Mouse (Mus musculus) neural tube, embryonic 14.5 days (tissue): ENCODE data around the gene Gm20388. TPM values are rescaled to one million over a fixed set of nuclear protein-coding genes. Genes with fewer than 3 reads are reported as not detected.
A peak's percentile ranks its signal among the peaks of the same experiment; 100 is the strongest.

Experiments
- ATAC-seq: fragments of 200-750 bp; cut with Nextera tagmentation; 2 replicates; pipeline ENCODE4 v1.8.0; 2017; ENCODE audit warnings: low read depth, mild to moderate bottlenecking, moderate TSS enrichment, moderate library complexity
- H3K27ac ChIP-seq: fragments of 300-500 bp; sonication (generic); 2 replicates; pipeline ENCODE4 v1.5.1; 2014; ENCODE audit warnings: low read depth, mild to moderate bottlenecking, control low read depth, low read length, moderate library complexity, mixed read lengths
- H3K27me3 ChIP-seq: fragments of 300-500 bp; sonication (generic); 2 replicates; pipeline ENCODE4 v1.6.1; 2014; ENCODE audit warnings: low read length; ENCODE audit not compliant: control insufficient read depth, insufficient read depth
- H3K36me3 ChIP-seq: fragments of 300-500 bp; sonication (generic); 2 replicates; pipeline ENCODE4 v1.6.1; 2014; ENCODE audit warnings: low read length, mixed read lengths; ENCODE audit not compliant: control insufficient read depth, insufficient read depth
- H3K4me1 ChIP-seq: fragments of 300-500 bp; sonication (generic); 2 replicates; pipeline ENCODE4 v1.6.1; 2014; ENCODE audit warnings: low read length; ENCODE audit not compliant: control insufficient read depth, insufficient read depth
- H3K4me2 ChIP-seq: fragments of 300-500 bp; sonication (generic); 2 replicates; pipeline ENCODE4 v1.6.1; 2014; ENCODE audit warnings: mild to moderate bottlenecking, low read depth, low read length, control low read depth
- H3K4me3 ChIP-seq: fragments of 300-500 bp; sonication (generic); 2 replicates; pipeline ENCODE4 v1.5.1; 2014; ENCODE audit warnings: low read depth, low read length, control low read depth, mixed read lengths
- H3K9ac ChIP-seq: fragments of 300-500 bp; sonication (generic); replicated peaks from 2 replicates; pipeline ENCODE4 v1.6.1; 2014; ENCODE audit warnings: low read depth, mild to moderate bottlenecking, control low read depth, low read length, mixed read lengths
- H3K9me3 ChIP-seq: fragments of 300-500 bp; sonication (generic); 2 replicates; pipeline ENCODE4 v1.6.1; 2016; ENCODE audit warnings: low read length; ENCODE audit not compliant: control insufficient read depth
- WGBS: fragments of 180-500 bp; shearing (Covaris S2); extraction: QIAGEN DNeasy Blood & Tissue Kit; methylation state at CpG from one replicate; pipeline ENCODE4 v1.1.7; 2014; 5-methylcytosine and 5-hydroxymethylcytosine counted together
- polyA plus RNA-seq: library from polyadenylated mRNA; unstranded; fragments of >200 nt; fragmentation: Nextera tagmentation; extraction: Ambion mirVana; gene quantifications from 2 replicates; pipeline ENCODE4 v1.2.1, GENCODE M21; 2014

Gm20388 gene
- polyA plus RNA-seq, 1 experiment from 2014 or later = 10.3 TPM

- Histone ChIP-seq H3K27me3 (no peaks in the 10 kb centered on the region), H3K27ac (no peak overlapping the region), H3K36me3 (no peaks in the 10 kb centered on the region), H3K4me3 (no peak overlapping the region), H3K4me2 (no peak overlapping the region), H3K4me1 (no peaks in the 10 kb centered on the region), H3K9ac (no peak overlapping the region), H3K9me3 (no peaks in the 10 kb centered on the region)
- ATAC-seq = no peak
- WGBS = 92% methylated on average over 19 of the region's 19 CpGs
These were observed 3909.3 kb downstream of the Gm20388 start for GRCm38 (mm10) chr8:123819683-123820610.

DNA sequence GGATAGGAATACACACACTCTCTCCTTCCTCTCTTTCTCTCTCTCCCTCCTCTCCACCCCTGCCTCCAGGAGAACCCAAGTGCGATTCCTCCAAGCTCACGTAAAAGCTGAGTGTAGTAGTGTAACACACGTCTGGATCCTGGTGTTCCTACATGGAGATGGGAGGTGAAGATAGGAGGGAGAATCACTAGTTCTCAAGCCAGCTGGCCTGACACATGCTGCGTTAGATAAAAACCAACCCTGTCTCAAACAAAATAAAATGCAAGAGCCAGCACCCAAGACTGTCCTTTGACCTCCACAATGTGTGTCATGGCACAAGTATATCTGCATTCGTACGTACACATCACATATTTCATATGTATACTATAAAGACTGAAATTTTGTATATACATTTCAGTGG lies 3910.1 kb downstream of the Gm20388 start:
- H3K27ac ChIP-seq = no peak overlapping the region
- H3K36me3 ChIP-seq = no peaks in the 10 kb centered on the region
- no peaks in the 10 kb centered on the region for H3K4me1 ChIP-seq
- WGBS = 95% methylated on average over 6 of the region's 6 CpGs
- no peak for ATAC-seq
- H3K9ac ChIP-seq = no peak overlapping the region
- no peak overlapping the region for H3K4me2 ChIP-seq
- H3K9me3 ChIP-seq = no peaks in the 10 kb centered on the region
- no peaks in the 10 kb centered on the region for H3K27me3 ChIP-seq
- H3K4me3 ChIP-seq = no peak overlapping the region

DNA sequence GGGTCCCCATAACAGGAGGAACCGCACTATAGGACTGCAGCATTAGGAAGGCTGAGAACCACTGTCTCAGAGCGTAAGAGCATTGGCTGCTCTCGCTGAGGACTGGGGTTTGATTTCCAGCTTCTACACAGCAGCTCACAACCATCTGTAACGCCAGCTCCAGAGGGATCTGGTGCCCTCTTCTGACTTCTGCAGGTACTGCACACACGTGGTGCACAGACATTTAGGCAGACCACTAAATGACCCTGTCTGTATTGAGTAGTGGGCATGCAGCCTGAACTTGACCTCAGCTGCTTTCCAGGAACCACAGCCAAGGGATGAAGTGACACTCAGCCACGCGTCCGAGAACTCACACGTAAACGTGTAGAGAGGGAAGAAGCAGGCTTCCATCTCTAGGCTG lies 3912.5 kb downstream of the Gm20388 start:
- Histone ChIP-seq H3K36me3 (peaks cover 7% of the 10 kb centered on the region), H3K9ac (no peak overlapping the region), H3K9me3 (no peaks in the 10 kb centered on the region), H3K4me2 (no peak overlapping the region), H3K4me3 (no peak overlapping the region), H3K4me1 (no peaks in the 10 kb centered on the region), H3K27ac (no peak overlapping the region), H3K27me3 (no peaks in the 10 kb centered on the region)
- no peak for ATAC-seq
- WGBS = 97% methylated on average over 10 of the region's 10 CpGs

DNA sequence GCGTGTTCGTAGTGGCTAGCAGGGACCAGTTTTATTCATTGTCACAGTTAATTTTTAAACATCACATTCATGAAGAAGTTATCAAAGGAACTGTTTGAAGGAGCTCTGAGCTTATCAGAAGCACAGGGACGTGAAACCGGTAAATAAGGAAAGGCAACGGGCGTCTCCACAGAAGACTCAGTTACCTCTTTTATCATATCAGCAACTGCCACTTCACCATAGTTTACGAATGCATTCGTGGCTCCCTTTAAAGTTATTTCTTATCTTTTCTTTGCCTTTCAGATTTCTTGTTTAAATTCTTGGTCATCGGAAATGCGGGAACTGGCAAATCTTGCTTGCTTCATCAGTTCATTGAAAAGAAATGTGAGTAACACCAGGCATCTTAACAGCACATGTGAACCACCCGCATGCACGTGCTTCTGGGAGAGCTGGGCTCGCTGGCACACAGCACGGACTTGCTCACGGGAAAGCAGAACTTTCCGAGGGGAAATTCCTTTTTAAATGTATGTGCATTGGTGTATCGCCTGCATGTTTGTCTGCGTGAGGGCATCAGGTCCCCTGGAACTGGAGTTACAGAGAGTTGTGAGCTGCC lies 3913.0 kb downstream of the Gm20388 start:
- no peak for ATAC-seq
- Histone ChIP-seq H3K4me1 (no peaks in the 10 kb centered on the region), H3K4me3 (no peak overlapping the region), H3K27me3 (no peaks in the 10 kb centered on the region), H3K36me3 (peaks cover 12% of the 10 kb centered on the region), H3K27ac (no peak overlapping the region), H3K4me2 (no peak overlapping the region), H3K9me3 (no peaks in the 10 kb centered on the region), H3K9ac (no peak overlapping the region)
- WGBS = 96% methylated on average over 18 of the region's 18 CpGs

GRCm38 (mm10) chr8:123826001-123826400 lies 3915.4 kb downstream of the Gm20388 start:
- WGBS = 64% methylated on average over 9 of the region's 9 CpGs
- H3K9me3 ChIP-seq = no peaks in the 10 kb centered on the region
- H3K36me3 ChIP-seq = peaks cover 21% of the 10 kb centered on the region
- H3K4me2 ChIP-seq = no peak overlapping the region
- H3K27me3 ChIP-seq = no peaks in the 10 kb centered on the region
- ATAC-seq = no peak
- H3K4me3 ChIP-seq = no peak overlapping the region
- H3K9ac ChIP-seq = no peak overlapping the region
- no peaks in the 10 kb centered on the region for H3K4me1 ChIP-seq
- H3K27ac ChIP-seq = no peak overlapping the region

- no peaks in the 10 kb centered on the region for H3K4me1 ChIP-seq
- H3K27me3 ChIP-seq = no peaks in the 10 kb centered on the region
- no peak for ATAC-seq
- no peaks in the 10 kb centered on the region for H3K9me3 ChIP-seq
- H3K36me3 ChIP-seq = peaks cover 21% of the 10 kb centered on the region
- H3K4me3 ChIP-seq = no peak overlapping the region
- no peak overlapping the region for H3K4me2 ChIP-seq
- WGBS = 92% methylated on average over 7 of the region's 7 CpGs
- H3K9ac ChIP-seq = no peak overlapping the region
- H3K27ac ChIP-seq = no peak overlapping the region
These were observed 3916.1 kb downstream of the Gm20388 start for GRCm38 (mm10) chr8:123826758-123827157.

- H3K27me3 ChIP-seq = no peaks in the 10 kb centered on the region
- WGBS = 94% methylated on average over 13 of the region's 13 CpGs
- no peak for ATAC-seq
- no peak overlapping the region for H3K27ac ChIP-seq
- H3K4me3 ChIP-seq = no peak overlapping the region
- H3K9me3 ChIP-seq = no peaks in the 10 kb centered on the region
- peaks cover 23% of the 10 kb centered on the region for H3K36me3 ChIP-seq
- H3K4me1 ChIP-seq = no peaks in the 10 kb centered on the region
- H3K9ac ChIP-seq = no peak overlapping the region
- no peak overlapping the region for H3K4me2 ChIP-seq
These were observed 3916.9 kb downstream of the Gm20388 start for GRCm38 (mm10) chr8:123827523-123827922.

DNA sequence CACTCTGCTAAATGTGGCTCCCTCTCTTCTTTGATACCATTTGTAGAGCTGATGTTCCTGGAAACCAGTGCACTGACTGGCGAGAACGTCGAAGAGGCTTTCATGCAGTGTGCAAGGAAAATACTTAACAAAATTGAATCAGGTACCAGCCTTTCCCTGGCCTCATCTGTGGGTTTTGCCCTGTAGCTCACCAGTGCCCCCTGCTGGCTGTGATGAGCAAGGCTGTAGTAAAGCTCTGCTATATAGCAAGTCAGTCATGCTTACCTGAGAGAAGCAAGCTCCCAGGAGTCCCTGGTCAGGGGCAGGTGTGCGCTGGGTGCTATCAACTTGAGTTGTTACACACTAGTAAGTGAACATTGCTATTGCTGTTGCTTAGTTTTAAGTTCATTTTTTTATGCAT lies 3922.1 kb downstream of the Gm20388 start:
- WGBS = 89% methylated on average over 4 of the region's 4 CpGs
- no peak overlapping the region for H3K27ac ChIP-seq
- no peaks in the 10 kb centered on the region for H3K27me3 ChIP-seq
- H3K9ac ChIP-seq = no peak overlapping the region
- H3K36me3 ChIP-seq = peaks cover 42% of the 10 kb centered on the region
- no peaks in the 10 kb centered on the region for H3K4me1 ChIP-seq
- no peaks in the 10 kb centered on the region for H3K9me3 ChIP-seq
- H3K4me3 ChIP-seq = no peak overlapping the region
- no peak overlapping the region for H3K4me2 ChIP-seq
- ATAC-seq = no peak

DNA sequence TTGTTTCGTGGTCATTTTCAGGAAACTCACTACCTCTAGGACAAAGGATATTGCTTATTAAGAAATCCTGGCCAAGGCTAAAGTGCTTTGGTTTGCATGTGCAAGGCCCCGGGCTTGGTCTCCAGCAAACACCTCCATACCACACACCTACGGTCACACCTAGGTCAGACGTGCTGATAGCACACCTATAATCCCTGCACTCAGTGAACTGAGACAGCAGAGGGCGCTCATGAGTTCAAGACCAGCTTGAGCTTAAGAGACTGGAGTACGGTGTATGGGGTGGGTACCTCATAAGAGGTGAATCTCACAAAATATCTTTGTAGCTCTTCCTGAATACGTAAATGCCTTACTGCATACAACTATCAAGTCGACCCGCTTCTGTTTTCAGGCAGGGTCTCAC lies 3924.8 kb downstream of the Gm20388 start:
- whole genome bisulfite sequencing = 59% methylated on average over 9 of the region's 9 CpGs
- Histone ChIP-seq H3K4me1 (no peaks in the 10 kb centered on the region), H3K36me3 (peaks cover 27% of the 10 kb centered on the region), H3K4me2 (no peak overlapping the region), H3K9ac (no peak overlapping the region), H3K9me3 (no peaks in the 10 kb centered on the region), H3K27ac (no peak overlapping the region), H3K4me3 (no peak overlapping the region), H3K27me3 (no peaks in the 10 kb centered on the region)
- ATAC-seq = peak; percentile 60; the same call in 1 of the 2 replicates
